Mouse (Mus musculus) monocyte, adult 5-6 weeks (primary cell): Measurements from ENCODE around the gene Irf3. TPM values are rescaled to one million over a fixed set of nuclear protein-coding genes. Genes with fewer than 3 reads are reported as not detected.

ENCODE experiments used
- ATAC-seq: fragments of 153-309, 156-312 bp; replicated peaks from 2 replicates; pipeline ENCODE4 v1.8.0; 2017; ENCODE audit warnings: mild to moderate bottlenecking; ENCODE audit not compliant: low TSS enrichment, insufficient number of reproducible peaks, severe bottlenecking, poor library complexity, low FRiP score
- total RNA-seq: library from RNA; stranded (forward); fragments of 200-1000, 200-491, 200-594 nt; gene quantifications from 3 replicates; pipeline ENCODE4 v1.2.3, GENCODE M21; 2017

Irf3 gene
- total RNA-seq, 1 experiment from 2014 or later = 83.1 TPM

DNA sequence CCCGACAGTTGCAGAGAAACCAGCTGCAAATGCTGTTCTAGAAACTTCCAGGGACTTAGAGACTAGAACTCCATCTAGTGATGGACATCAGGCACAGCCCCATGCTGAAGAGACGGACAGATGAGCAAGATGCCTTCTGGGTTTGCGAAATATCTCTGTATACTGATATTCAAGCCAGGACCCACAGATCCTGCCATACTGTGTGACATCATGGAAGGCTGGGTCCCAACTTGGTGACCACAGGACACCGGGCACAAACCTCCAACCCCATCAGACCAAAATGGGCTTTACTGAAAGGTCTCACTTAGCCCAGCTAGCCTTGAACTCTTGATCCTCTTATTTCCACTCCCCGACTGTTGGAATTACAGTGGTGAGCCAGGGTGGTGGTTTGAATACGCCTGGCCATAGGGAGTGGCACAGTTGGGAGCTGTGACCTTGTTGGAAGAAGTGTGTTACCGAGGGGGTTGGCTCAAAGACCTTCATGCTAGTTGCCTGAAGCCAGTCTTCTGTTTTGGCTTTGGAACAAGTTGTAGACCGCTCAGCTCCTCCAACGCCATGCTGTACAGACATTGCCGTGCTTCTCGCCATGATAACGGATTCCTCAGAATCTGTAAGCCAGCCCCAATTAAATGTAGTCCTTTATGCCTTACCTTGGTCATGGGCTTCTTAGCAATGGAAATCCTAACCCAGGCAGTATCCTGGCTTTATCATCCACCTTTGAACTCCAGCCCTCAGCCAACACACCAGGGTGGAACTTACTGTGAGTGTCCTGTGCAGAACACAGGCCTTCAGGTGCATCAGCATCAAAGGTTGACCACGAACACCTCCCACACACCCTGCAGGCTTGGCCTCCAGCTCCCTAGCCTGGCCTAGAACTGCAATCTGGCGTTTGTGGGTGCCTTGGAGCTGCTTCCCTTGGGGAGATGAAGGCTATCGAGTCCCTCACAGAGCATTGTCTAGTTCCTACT, 27.1 kb downstream of the Irf3 start:
- ATAC-seq = no peak

DNA sequence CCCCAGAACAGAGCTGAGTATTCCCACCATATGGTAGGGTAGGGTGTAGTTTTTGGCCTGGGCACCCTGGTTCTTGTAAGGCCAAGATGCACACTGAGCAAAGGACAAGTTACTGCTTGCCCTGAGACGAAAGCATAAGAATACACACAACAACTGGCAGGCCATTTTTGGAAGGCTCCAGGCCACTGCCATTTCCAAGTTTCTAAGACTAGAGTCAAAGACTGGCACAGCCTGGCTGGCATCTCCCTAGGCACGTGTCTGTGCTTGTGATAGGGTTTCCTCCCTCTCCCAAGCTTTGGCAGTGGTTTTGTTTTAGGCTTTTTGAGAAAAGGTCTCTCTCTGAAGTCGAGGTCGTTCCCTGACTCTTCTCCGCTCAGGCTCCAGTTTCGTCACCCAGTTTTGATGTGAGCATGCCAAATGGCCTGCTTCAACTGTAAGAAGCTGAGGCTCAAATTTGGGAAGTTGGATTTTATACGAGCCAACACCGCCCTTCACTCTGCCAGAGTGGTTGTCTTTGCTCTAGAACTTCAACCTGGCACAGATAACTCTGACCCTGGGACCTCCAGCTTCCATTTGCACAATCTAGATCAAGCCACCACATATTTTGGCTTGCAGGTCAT, 28.3 kb downstream of the Irf3 start:
- ATAC-seq = no peak

DNA sequence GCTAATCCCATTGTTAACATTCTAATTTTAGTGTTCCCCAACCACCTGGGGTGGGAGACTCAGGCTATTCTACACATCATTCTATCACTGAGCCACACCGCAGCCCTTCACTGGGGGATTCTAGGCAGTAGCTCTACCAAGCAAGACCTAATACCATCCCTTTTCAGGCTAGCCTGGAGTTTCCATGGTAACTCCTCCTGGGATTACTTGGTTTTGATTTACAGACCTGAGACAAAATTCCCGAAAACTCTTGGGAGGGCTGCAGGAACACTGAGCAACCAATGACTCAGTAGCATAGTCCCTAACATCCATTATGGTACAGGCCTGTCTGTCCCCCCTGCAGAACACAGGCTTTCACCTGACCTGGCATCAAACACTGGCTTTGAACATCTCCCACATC, 28.8 kb downstream of the Irf3 start:
- no peak for ATAC-seq

- ATAC-seq = no peak
These were observed 30.3 kb downstream of the Irf3 start for GRCm38 (mm10) chr7:45027761-45028160.

DNA sequence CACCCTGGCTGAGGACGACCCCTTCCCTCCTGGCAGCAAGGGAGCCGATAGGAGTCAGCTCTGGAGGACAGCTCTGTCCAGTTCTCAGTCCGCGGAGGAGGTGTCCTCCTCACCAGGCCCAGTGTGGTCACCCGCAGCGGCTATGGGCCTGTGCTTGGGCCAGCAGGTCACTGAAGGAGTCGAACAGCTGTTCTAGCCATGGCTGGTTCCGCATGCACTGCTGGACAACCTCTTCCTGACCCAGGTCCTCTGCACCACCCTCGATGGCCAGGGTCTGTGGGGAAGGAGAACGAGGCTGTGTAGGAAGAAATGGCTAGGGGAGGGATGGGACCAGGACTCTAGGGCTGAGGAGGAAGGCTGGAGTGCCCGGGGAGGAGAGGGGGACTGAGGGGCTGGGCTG, 30.9 kb downstream of the Irf3 start:
- no peak for ATAC-seq

DNA sequence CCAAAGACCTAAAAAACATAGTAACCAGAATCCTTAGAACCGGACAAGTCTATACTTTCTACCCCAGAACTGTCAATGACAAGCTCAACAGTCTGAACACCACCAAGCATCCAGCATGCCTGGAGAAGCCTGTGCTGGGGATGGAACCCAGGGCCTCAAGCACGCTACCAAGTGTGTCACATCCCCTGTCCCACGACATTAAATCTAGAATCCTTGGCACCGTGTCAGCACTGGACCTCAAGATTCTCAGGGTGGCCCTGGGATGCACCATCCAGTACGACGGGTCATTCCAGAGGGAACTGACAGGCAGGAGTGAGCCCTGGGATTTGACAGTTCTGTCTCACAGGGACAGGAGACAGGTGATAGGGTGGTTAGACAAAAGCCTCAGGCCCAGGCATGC, 32.5 kb downstream of the Irf3 start:
- no peak for ATAC-seq

DNA sequence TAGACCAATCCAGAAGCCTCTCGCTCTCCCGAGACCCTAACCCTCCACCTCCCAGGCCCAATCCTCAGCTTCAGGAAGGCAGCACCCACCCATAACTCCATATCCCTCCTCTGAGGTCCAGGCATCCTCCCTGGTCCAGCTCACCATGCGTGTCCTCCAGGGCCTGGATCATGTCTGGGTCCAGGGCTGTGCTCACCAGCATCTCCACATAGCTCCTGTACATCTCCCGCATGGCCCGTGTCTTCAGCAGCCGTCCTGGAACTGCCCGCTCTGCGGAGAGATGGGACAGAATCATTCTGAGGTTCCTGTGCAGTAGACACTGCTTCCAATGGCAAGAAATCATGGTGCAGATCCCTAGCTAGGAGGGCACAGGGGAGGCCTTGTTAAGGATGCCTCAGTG, 33.4 kb downstream of the Irf3 start:
- ATAC-seq = no peak

DNA sequence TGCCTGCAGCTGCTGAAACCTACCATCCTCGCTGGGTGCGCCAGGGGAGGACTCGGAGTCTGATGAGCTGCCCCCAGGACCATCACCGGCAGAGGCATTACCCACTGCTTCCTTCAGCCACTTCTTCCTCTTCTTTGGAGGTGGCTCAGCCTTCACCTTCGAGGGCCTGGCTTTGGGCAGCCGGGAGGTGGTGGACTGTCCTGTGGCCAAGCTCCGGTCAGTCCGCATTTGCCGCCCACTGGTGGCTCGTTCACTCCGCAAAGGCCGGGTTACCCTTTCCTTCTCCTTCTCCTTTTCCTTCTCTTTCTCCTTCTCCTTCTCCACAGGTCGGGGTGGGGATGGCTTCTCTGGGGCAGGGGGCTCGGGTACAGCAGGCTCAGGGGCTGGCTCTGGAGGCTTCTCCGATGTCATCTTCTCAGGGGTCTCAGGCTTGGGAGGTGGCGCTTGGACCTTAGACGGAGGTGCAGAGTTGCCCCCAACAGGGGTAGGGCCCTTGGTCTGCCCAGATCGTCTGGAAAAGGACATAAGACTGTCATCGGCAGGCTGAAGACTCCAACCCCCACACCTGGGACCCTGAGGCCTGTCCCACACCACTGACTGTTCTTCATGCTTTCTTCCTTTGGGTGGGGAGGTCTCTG, 36.4 kb downstream of the Irf3 start:
- no peak for ATAC-seq

DNA sequence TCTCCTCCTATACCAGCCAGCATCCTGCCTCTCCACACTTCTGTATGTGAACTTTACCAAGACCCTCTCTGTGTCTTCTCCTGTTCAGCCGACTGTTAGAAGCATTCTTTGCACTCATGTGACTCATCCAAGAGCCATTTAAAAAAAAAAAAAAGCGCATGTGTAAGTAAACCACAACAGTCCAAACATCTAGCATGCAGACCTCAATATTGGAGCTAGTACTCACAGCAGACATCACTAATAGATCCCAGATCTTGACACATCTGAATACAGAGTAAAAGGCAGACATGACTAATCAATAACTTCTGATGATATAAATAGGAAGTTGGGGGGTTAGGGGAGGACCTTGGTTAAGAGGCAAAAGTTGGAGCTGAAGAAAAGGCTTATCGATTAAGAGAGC, 38.2 kb downstream of the Irf3 start:
- no peak for ATAC-seq

- ATAC-seq = no peak
These were observed 39.3 kb downstream of the Irf3 start for GRCm38 (mm10) chr7:45036702-45037101.

DNA sequence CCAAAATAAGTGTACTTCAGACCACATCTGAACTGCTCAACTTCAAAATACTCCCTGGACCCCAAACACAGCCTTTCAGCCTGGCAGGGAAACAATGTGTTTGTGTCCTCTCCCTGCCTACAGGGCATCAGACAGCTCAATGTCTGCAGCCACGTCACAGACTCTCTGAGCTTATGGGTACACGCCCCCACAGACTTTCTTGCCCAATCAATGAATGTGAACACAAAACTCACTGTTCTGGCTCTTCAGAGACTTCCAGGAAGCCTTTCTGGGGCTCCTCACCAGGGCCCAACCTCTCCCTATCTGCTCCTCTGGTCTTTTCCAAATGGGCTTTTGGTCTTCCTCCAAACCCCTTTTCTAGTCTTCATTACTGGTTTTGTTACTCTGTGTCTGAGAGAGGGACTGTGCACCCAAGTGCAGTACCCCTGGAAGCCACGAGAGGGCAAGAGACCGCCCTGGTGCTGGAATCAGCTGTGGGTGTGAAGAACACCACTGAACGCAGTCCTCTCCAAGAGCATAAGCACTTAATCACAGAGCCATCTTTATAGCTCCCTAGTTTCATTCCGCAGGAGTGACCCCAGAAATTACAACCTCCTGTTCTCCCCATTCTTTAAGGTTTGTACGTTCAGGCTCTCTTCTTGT, 40.4 kb downstream of the Irf3 start:
- ATAC-seq = peak; percentile 80; the same call in 1 of the 2 replicates

DNA sequence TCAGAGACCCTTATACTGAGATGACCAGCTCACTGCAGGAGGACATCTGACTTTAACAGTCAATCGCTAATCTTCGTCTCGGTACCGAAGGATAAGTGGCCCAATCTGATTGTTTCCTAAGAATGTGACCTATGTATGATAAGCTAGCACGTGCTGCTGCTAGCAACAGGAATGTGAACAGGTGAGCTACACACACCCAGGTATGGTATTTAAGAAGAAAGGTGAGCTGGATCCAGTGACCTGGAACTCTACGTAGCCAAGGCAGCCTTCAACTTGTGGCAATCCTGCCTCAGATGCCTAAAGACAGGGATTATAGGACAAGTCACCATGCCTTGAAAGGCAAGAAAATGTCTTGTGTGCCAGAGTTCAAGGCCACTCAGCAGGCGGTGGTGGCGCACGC, 41.0 kb downstream of the Irf3 start:
- ATAC-seq = no peak

DNA sequence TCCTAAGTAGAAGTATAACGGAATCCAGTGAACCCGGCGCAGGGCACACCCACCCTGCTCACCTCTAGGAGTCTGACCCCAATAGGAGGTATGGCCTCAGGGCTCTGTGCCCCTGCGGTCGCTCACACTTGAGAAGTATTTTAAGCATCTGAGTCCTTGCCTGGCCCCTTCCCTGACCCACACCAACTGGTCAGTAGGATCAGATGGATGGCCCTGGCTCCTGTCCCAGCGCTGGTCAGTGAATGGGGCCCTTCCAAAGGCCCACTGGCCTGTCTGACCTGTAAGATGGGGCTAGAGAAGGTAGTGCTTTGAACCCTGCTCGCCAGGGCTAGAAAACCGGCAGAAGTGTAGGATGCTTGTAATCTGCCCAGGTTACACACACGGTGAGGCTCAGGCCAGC, 43.4 kb downstream of the Irf3 start:
- ATAC-seq = no peak

GRCm38 (mm10) chr7:45043307-45043706, 45.9 kb downstream of the Irf3 start:
- ATAC-seq = no peak

GRCm38 (mm10) chr7:45045741-45046140, 48.3 kb downstream of the Irf3 start:
- no peak for ATAC-seq

DNA sequence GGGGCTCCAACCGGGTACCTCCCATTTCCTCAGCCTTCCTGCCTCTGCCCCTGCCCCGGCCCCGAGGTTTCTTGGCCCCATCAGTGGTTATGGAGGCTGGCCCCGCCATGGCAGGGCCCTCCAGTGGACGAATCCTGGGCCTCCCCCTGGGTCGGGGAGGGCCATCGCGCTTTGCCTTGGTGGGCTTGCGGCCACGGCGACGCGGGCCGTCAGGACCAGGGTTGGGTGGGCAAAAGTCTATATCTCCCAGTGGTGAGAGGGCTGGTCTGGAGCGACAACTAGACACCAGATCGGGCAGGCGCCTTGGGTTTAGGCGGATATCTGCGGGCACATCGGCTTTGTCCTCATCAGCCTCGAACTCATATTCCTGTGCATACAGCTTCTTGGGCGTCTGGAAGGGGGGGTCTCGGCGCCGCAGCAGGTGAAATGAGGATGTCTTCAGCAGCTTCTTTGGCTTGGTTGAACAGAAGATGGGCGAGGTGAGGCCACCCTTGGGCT, 49.5 kb downstream of the Irf3 start:
- no peak for ATAC-seq

GRCm38 (mm10) chr7:45047491-45047890, 50.0 kb downstream of the Irf3 start:
- no peak for ATAC-seq

DNA sequence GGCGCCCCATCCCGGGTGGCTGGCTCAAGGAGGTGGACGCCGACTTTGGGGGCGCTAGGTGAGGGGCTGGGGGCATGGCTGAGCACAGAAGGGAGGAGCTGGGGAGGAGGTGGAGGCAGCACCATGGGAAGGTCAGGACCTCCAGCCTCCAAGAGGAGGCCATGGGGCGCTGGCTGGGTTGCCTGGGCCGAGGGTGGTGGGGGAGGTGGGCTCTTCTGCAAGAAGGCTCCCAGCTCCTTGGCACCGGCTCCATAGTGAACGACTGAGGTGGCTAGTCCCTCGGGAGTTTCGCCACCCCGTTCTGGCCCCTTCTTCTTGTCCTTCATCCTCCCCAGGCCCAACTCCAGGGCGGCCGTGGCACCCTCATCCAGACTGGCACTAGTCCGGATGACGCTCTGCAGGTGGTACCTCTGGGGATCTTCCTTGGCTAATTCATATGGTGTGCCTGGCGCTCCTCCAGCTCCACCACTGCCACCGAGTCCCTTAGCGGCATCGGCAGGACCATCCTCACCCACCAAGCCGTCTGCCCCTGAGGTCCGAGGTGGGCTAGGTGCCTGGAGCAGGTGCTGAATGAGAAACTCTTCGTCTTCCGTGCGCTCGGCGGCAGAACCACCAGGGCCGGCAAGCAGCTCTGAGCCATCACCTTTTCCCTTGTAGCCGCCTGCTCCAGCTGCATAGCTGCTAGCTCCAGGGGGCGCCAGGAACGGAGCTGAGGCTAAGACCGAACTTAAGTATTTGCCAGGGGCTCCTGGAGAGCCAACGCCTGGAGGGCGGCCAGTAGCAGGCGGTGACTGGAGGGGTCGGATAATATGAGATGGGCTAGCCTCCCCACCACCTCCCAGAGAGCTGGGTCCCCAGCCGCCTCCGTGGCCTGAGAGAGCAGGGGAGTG, 50.8 kb downstream of the Irf3 start:
- no peak for ATAC-seq
